Mouse (Mus musculus): Measurements from ENCODE around the gene Drd2. TPM values are rescaled to one million over a fixed set of nuclear protein-coding genes. Genes with fewer than 3 reads are reported as not detected.

The Drd2 gene
- polyA plus RNA-seq, 1 experiment from 2014 or later: not detected

DNA sequence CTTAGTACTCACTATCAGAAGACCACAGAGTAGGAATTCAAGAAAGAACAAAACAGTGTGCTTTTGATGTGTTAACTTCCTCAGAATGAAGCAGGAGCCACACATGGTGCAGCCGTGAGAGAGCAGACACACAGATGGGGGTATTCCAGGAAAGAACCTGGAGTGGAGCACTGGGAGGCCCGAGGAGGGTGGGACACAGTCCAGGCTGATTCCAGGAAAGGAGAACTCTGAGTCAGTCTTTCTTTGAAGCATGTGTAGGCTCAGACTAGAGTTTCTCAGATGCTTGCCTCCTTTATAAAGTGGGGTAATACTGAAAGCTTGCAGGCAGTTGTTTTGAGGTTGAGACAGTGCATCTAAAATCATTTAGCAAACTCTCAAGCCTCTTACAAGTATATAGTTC lies 51.8 kb downstream of the Drd2 start:
- Histone ChIP-seq H3K4me1 (no peaks in the 10 kb centered on the region), H3K9me3 (replicated peaks) (no peaks in the 10 kb centered on the region), H3K4me3 (no peak overlapping the region), H3K27ac (no peak overlapping the region), H3K27me3 (ENCODE audit: low read depth, poor library complexity, severe bottlenecking) (no peaks in the 10 kb centered on the region), H3K36me3 (no peaks in the 10 kb centered on the region)
- WGBS: 75% methylated on average over 2 of the region's 2 CpGs
- DNase-seq (ENCODE audit: low spot score): no peak

GRCm38 (mm10) chr9:49396006-49396405 lies 55.6 kb downstream of the Drd2 start:
- Histone ChIP-seq H3K4me1 (no peaks in the 10 kb centered on the region), H3K9me3 (replicated peaks) (no peaks in the 10 kb centered on the region), H3K27ac (no peak overlapping the region), H3K4me3 (no peak overlapping the region), H3K27me3 (ENCODE audit: low read depth, poor library complexity, severe bottlenecking) (no peaks in the 10 kb centered on the region), H3K36me3 (no peaks in the 10 kb centered on the region)
- DNase-seq (ENCODE audit: low spot score): no peak

GRCm38 (mm10) chr9:49403711-49404110 lies 63.3 kb downstream of the Drd2 start:
- H3K4me1 ChIP-seq: no peaks in the 10 kb centered on the region
- H3K36me3 ChIP-seq: no peaks in the 10 kb centered on the region
- no peaks in the 10 kb centered on the region for H3K9me3 ChIP-seq (replicated peaks)
- no peak overlapping the region for H3K27ac ChIP-seq
- WGBS: 75% methylated on average over 2 of the region's 2 CpGs
- H3K4me3 ChIP-seq: no peak overlapping the region
- no peak for DNase-seq (ENCODE audit: low spot score)
- no peaks in the 10 kb centered on the region for H3K27me3 ChIP-seq (ENCODE audit: low read depth, poor library complexity, severe bottlenecking)

GRCm38 (mm10) chr9:49407028-49407427 lies 66.6 kb downstream of the Drd2 start:
- no peak overlapping the region for H3K4me3 ChIP-seq
- H3K36me3 ChIP-seq: no peaks in the 10 kb centered on the region
- 93% methylated on average over 5 of the region's 5 CpGs for WGBS
- H3K27ac ChIP-seq: no peak overlapping the region
- H3K27me3 ChIP-seq (ENCODE audit: low read depth, poor library complexity, severe bottlenecking): no peaks in the 10 kb centered on the region
- H3K9me3 ChIP-seq (replicated peaks): no peaks in the 10 kb centered on the region
- H3K4me1 ChIP-seq: no peaks in the 10 kb centered on the region
- DNase-seq (ENCODE audit: low spot score): no peak

- Histone ChIP-seq H3K27ac (no peak overlapping the region), H3K27me3 (ENCODE audit: low read depth, poor library complexity, severe bottlenecking) (no peaks in the 10 kb centered on the region), H3K4me3 (no peak overlapping the region), H3K4me1 (no peaks in the 10 kb centered on the region), H3K36me3 (no peaks in the 10 kb centered on the region), H3K9me3 (replicated peaks) (no peaks in the 10 kb centered on the region)
- DNase-seq (ENCODE audit: low spot score): no peak
- 88% methylated on average over 5 of the region's 5 CpGs for WGBS
Observed at GRCm38 (mm10) chr9:49410621-49411020, 70.2 kb downstream of the Drd2 start.

DNA sequence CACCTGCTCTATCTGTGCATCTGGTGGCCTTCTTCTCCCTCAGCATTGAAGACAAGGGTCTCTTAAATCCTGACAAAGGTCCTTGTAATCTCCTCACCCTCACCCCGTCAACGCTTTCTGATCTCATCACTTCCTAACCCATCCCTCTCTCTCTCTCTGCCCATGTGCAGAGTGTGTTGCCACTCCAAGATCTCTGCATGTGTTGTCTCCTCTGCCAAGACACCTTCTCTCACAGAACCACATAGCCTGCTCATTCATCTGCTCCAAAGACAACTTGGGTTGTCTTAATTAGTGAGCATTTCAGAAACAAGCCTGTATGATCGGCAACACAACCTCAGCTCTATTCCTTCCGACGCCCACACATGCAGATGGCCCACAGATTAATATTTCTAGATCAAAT lies 83.4 kb downstream of the Drd2 start:
- Histone ChIP-seq H3K36me3 (no peaks in the 10 kb centered on the region), H3K4me1 (no peaks in the 10 kb centered on the region), H3K9me3 (replicated peaks) (no peaks in the 10 kb centered on the region), H3K27me3 (ENCODE audit: low read depth, poor library complexity, severe bottlenecking) (no peaks in the 10 kb centered on the region), H3K27ac (no peak overlapping the region), H3K4me3 (no peak overlapping the region)
- WGBS: 95% methylated on average over 5 of the region's 5 CpGs
- DNase-seq (ENCODE audit: low spot score): no peak

- WGBS: 80% methylated on average over 1 of the region's 1 CpGs
- H3K9me3 ChIP-seq (replicated peaks): no peaks in the 10 kb centered on the region
- no peak overlapping the region for H3K27ac ChIP-seq
- H3K4me3 ChIP-seq: no peak overlapping the region
- H3K27me3 ChIP-seq (ENCODE audit: low read depth, poor library complexity, severe bottlenecking): no peaks in the 10 kb centered on the region
- DNase-seq (ENCODE audit: low spot score): no peak
- H3K36me3 ChIP-seq: no peaks in the 10 kb centered on the region
- H3K4me1 ChIP-seq: no peaks in the 10 kb centered on the region
Observed at GRCm38 (mm10) chr9:49425585-49425984, 85.2 kb downstream of the Drd2 start.

GRCm38 (mm10) chr9:49426921-49427320 lies 86.5 kb downstream of the Drd2 start, which contains the start of gene Ankk1:
TSS of gene Ankk1 (minus strand) at chr9:49427021.
- 72% methylated on average over 7 of the region's 7 CpGs for WGBS
- DNase-seq (ENCODE audit: low spot score): no peak

DNA sequence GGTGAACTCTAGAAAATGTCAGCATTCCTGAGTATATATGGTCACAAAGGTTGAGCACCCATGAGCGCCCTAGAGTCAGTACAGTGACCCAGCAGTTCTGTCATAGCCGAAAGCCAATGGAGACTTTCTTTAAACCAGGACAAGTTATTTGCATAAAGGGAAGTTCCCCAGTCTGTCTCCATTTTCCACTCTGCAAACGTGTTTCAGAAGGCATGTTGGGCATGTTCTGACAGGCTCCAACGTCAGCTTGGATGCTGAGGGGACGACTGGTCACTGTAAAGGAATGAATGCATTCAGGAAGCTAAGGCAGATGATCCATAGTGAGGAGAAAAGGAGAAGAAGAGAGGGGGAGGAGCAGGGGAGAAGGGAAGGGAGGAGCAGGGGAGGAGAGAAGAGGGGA lies 87.1 kb downstream of the Drd2 start:
- H3K36me3 ChIP-seq: no peaks in the 10 kb centered on the region
- 73% methylated on average over 5 of the region's 5 CpGs for WGBS
- H3K9me3 ChIP-seq (replicated peaks): no peaks in the 10 kb centered on the region
- no peaks in the 10 kb centered on the region for H3K27me3 ChIP-seq (ENCODE audit: low read depth, poor library complexity, severe bottlenecking)
- H3K4me3 ChIP-seq: no peak overlapping the region
- H3K4me1 ChIP-seq: no peaks in the 10 kb centered on the region
- DNase-seq (ENCODE audit: low spot score): no peak
- H3K27ac ChIP-seq: no peak overlapping the region

More at GRCm38 (mm10) chr9:49426921-49427320, 86.5 kb downstream of the Drd2 start, which contains the start of gene Ankk1:
- no peaks in the 10 kb centered on the region for H3K36me3 ChIP-seq
- H3K4me1 ChIP-seq: no peaks in the 10 kb centered on the region
- H3K27me3 ChIP-seq (ENCODE audit: low read depth, poor library complexity, severe bottlenecking): no peaks in the 10 kb centered on the region
- no peaks in the 10 kb centered on the region for H3K9me3 ChIP-seq (replicated peaks)
- no peak within 1 kb of the TSS; the same call in 1 of the 2 replicates for H3K27ac ChIP-seq
- no peak within 1 kb of the TSS for H3K4me3 ChIP-seq

DNA sequence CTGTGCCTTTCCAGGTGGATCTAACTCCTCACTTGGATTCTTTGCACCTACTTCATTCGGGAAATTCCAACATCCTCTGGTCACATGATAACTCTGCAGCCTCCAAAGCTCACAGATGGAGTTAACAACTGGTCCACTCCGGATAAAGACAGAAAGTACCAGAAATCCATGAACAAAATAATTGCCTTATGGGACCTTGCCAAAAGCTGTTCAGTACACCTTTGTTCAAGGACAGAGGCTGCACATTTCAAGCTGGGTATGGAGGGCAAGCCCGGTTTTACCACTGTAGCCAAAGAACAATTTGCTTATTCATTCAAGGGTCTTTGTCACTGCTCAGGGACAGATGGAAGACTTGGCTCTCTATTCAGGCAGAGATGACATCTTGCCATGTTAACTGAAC lies 102.2 kb downstream of the Drd2 start:
- H3K27me3 ChIP-seq (ENCODE audit: low read depth, poor library complexity, severe bottlenecking): no peaks in the 10 kb centered on the region
- DNase-seq (ENCODE audit: low spot score): no peak
- no peak overlapping the region for H3K4me3 ChIP-seq
- H3K9me3 ChIP-seq (replicated peaks): no peaks in the 10 kb centered on the region
- no peaks in the 10 kb centered on the region for H3K36me3 ChIP-seq
- H3K4me1 ChIP-seq: 0 out of 2 replicates have a peak, but pooled peaks cover 4% of the 10 kb centered on the region
- no peak overlapping the region for H3K27ac ChIP-seq
- WGBS: 79% methylated on average over 3 of the region's 3 CpGs

DNA sequence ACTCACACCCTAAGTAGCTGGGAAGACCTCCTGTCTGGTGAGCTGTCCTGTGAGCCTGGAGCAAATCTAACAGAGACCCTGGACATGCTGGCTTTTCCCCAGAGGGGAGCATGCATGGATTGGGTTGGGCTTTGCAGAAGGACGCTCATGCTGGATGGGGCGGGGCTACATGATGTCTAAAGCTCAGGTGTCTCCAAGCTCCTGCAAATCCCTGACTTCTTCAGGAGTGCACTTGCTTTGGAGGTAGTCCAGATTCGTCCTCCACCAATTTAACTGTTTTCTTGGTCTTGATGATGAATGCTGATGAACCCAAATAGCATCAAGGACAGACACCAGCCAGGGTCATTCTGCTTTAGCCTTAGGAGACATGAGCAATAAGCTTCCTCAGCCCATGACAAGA lies 110.1 kb downstream of the Drd2 start:
- 77% methylated on average over 3 of the region's 3 CpGs for WGBS
- no peaks in the 10 kb centered on the region for H3K4me1 ChIP-seq
- DNase-seq (ENCODE audit: low spot score): no peak
- H3K27me3 ChIP-seq (ENCODE audit: low read depth, poor library complexity, severe bottlenecking): no peaks in the 10 kb centered on the region
- no peak overlapping the region for H3K4me3 ChIP-seq
- H3K9me3 ChIP-seq (replicated peaks): no peaks in the 10 kb centered on the region
- no peak overlapping the region for H3K27ac ChIP-seq
- no peaks in the 10 kb centered on the region for H3K36me3 ChIP-seq

GRCm38 (mm10) chr9:49452396-49452795 lies 112.0 kb downstream of the Drd2 start:
- DNase-seq (ENCODE audit: low spot score): no peak
- no peaks in the 10 kb centered on the region for H3K9me3 ChIP-seq (replicated peaks)
- H3K27me3 ChIP-seq (ENCODE audit: low read depth, poor library complexity, severe bottlenecking): no peaks in the 10 kb centered on the region
- H3K4me1 ChIP-seq: no peaks in the 10 kb centered on the region
- 97% methylated on average over 1 of the region's 1 CpGs for WGBS
- H3K36me3 ChIP-seq: no peaks in the 10 kb centered on the region
- H3K4me3 ChIP-seq: no peak overlapping the region
- H3K27ac ChIP-seq: no peak overlapping the region

- Histone ChIP-seq H3K27me3 (ENCODE audit: low read depth, poor library complexity, severe bottlenecking) (no peaks in the 10 kb centered on the region), H3K36me3 (no peaks in the 10 kb centered on the region), H3K4me1 (no peaks in the 10 kb centered on the region), H3K27ac (no peak overlapping the region), H3K9me3 (replicated peaks) (no peaks in the 10 kb centered on the region), H3K4me3 (no peak overlapping the region)
- WGBS: 89% methylated on average over 3 of the region's 3 CpGs
- DNase-seq (ENCODE audit: low spot score): no peak
Observed at GRCm38 (mm10) chr9:49456136-49456535, 115.7 kb downstream of the Drd2 start.
